Mouse (Mus musculus) limb, embryonic 13.5 days (tissue): ENCODE data around the gene Plod2. TPM values are rescaled to one million over a fixed set of nuclear protein-coding genes. Genes with fewer than 3 reads are reported as not detected.
A peak's percentile ranks its signal among the peaks of the same experiment; 100 is the strongest.

Experiments
- ATAC-seq: fragments of 200-750 bp; cut with Nextera tagmentation; 2 replicates; pipeline ENCODE4 v1.8.0; 2017; ENCODE audit warnings: low read depth, moderate number of reproducible peaks, moderate TSS enrichment; ENCODE audit not compliant: low FRiP score
- H3K27ac ChIP-seq: fragments of 300-500 bp; sonication (generic); 2 replicates; pipeline ENCODE4 v1.5.1; 2015; ENCODE audit warnings: inconsistent platforms, mild to moderate bottlenecking, moderate library complexity
- H3K27me3 ChIP-seq: fragments of 300-500 bp; sonication (generic); 2 replicates; pipeline ENCODE4 v1.6.1; 2015; ENCODE audit warnings: mild to moderate bottlenecking, inconsistent platforms
- H3K36me3 ChIP-seq: fragments of 300-500 bp; sonication (generic); 2 replicates; pipeline ENCODE4 v1.6.1; 2015; ENCODE audit warnings: inconsistent platforms, mild to moderate bottlenecking, moderate library complexity
- H3K4me1 ChIP-seq: fragments of 300-500 bp; sonication (generic); 2 replicates; pipeline ENCODE4 v1.6.1; 2015; ENCODE audit warnings: inconsistent platforms
- H3K4me2 ChIP-seq: fragments of 300-500 bp; sonication (generic); replicated peaks from 2 replicates; pipeline ENCODE4 v1.6.1; 2015; ENCODE audit warnings: inconsistent platforms, mild to moderate bottlenecking, moderate library complexity
- H3K4me3 ChIP-seq: fragments of 300-500 bp; sonication (generic); 2 replicates; pipeline ENCODE4 v1.5.1; 2015; ENCODE audit warnings: moderate library complexity, mild to moderate bottlenecking, inconsistent platforms
- H3K9ac ChIP-seq: fragments of 300-500 bp; sonication (generic); 2 replicates; pipeline ENCODE4 v1.6.1; 2015; ENCODE audit warnings: mild to moderate bottlenecking, inconsistent platforms
- H3K9me3 ChIP-seq: fragments of 300-500 bp; sonication (generic); 2 replicates; pipeline ENCODE4 v1.6.1; 2016; ENCODE audit warnings: inconsistent platforms
- WGBS: fragments of 180-500 bp; shearing (Covaris S2); methylation state at CpG from one replicate; pipeline ENCODE4 v1.1.7; 2015; 5-methylcytosine and 5-hydroxymethylcytosine counted together
- polyA plus RNA-seq: library from polyadenylated mRNA; unstranded; fragments of >200 nt; fragmentation: Nextera tagmentation; extraction: Ambion mirVana; gene quantifications from 2 replicates; pipeline ENCODE4 v1.2.1, GENCODE M21; 2015

The Plod2 gene
- polyA plus RNA-seq, 1 experiment from 2014 or later, result 62.8 TPM

DNA sequence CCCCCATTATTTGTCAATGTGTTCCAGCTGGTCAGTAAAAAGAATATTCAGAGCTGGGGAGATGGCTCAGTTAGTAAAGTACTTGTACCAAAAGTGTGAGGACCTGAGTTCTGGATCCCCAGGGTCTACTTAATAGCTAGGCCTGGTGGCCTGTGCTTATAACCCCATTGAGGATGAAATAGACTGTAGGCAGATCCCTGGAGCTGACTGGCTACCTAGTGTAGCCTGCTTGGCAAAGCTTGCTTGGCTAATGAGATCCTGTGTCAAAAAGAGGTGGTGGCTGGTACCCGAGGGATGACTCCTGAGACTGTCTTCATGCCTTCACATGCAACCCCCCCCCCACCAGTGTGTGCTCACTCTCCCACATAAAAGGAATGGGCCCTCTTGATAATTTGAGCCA lies 2.1 kb downstream of the Plod2 start:
- Histone ChIP-seq H3K4me1 (peaks cover 64% of the 10 kb centered on the region), H3K9ac (no peak overlapping the region), H3K36me3 (peaks cover 13% of the 10 kb centered on the region), H3K4me2 (peak overlapping the region; percentile 72), H3K27me3 (no peaks in the 10 kb centered on the region), H3K9me3 (no peaks in the 10 kb centered on the region), H3K4me3 (peak overlapping the region; percentile 88), H3K27ac (no peak overlapping the region)
- ATAC-seq, result no peak
- WGBS, result 75% methylated on average over 1 of the region's 1 CpGs

DNA sequence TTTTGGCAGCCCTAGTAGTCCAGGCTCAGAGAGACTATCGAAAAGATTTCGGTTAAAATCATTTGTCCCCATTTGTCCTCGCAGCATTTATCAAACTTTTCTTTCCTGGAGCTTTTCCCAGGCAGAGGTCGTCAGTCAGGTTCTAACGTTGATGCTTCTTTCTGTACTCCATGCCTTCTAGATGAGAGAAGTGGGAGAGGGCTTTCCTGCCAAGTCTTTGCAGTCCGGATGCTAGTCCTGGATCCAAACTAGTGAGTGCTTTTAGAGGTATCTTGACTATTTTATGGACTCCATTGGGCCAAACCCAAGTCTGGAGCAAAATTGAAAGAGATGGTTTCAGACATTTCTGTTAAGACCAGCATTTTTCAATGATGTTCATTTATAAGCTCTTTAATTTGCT lies 3.0 kb downstream of the Plod2 start:
- H3K9ac ChIP-seq, result no peak overlapping the region
- H3K4me2 ChIP-seq, result peak overlapping the region; percentile 72
- 69% methylated on average over 6 of the region's 6 CpGs for WGBS
- H3K27me3 ChIP-seq, result no peaks in the 10 kb centered on the region
- H3K4me1 ChIP-seq, result peaks cover 73% of the 10 kb centered on the region
- ATAC-seq, result no peak
- peak overlapping the region; percentile 88 for H3K4me3 ChIP-seq
- H3K27ac ChIP-seq, result 0 out of 2 replicates have a peak overlapping the region, but pooled peaks have one; percentile 39
- no peaks in the 10 kb centered on the region for H3K9me3 ChIP-seq
- H3K36me3 ChIP-seq, result peaks cover 18% of the 10 kb centered on the region

DNA sequence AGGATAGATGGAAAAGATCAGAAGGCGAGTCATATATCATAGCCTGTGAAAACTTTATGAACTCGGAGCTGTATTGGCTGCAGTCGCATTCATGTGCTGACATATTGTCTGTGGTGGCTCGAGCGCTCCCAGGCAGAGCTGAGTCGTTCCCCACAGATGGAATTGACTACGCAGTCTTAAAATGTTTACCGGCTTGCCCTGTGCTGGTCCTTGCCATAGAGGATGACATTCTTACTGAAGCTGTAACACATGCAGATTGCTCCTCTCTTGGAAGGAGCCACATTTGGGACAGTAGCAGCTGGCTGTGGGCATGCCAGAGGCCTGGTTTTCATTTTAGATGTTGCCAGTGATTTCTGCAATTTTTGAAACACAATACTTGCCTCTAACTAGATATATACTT lies 4.4 kb downstream of the Plod2 start:
- Histone ChIP-seq H3K9me3 (no peaks in the 10 kb centered on the region), H3K4me3 (peak overlapping the region; percentile 88), H3K27ac (peak overlapping the region; percentile 55; the same call in 1 of the 2 replicates), H3K9ac (peak overlapping the region; percentile 35; the same call in 1 of the 2 replicates), H3K27me3 (no peaks in the 10 kb centered on the region), H3K4me1 (peaks cover 64% of the 10 kb centered on the region), H3K36me3 (peaks cover 20% of the 10 kb centered on the region), H3K4me2 (peak overlapping the region; percentile 72)
- 31% methylated on average over 8 of the region's 8 CpGs for WGBS
- no peak for ATAC-seq

DNA sequence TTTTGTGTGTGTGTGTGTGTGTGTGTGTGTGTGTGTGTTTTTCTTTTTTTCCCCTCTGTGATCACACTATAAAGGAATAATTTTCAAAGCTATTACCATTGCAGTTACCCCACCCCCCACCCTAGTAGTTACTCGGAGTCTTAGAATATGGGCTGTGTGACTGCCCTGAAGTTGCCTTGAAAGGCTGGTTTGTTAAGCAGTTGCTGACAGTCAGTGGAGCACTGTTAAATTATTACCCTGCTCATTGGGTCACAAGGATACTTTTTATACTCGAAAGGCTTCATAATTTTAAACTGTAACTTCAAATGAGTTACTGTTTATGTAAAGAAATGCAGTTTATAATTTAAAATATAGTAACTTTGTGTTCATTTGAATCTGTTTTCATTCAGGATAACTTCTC lies 5.1 kb downstream of the Plod2 start:
- H3K9me3 ChIP-seq, result no peaks in the 10 kb centered on the region
- H3K27ac ChIP-seq, result no peak overlapping the region
- ATAC-seq, result no peak
- no peaks in the 10 kb centered on the region for H3K27me3 ChIP-seq
- peaks cover 20% of the 10 kb centered on the region for H3K36me3 ChIP-seq
- no peak overlapping the region for H3K4me3 ChIP-seq
- no peak overlapping the region for H3K9ac ChIP-seq
- WGBS, result 30% methylated on average over 2 of the region's 2 CpGs
- H3K4me1 ChIP-seq, result peaks cover 63% of the 10 kb centered on the region
- H3K4me2 ChIP-seq, result no peak overlapping the region

DNA sequence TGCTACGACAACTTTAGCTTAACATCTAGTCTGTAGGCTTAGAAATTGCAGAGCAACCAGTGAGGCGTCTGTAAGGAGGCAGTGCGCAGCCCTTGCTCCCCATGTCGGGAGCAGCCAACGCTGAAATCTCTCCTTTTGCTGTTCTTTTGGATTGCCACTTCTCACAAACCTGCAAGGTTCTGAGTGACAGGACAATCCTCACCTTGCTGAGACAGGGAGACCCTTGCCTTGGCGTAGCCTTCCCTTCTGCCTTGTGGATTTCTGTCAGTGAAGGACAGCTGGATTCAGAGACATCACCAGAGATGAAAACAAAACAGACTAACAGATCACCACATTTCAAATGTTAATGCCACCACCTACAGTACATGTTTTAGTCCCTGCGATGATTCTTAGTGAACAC lies 5.8 kb downstream of the Plod2 start:
- no peaks in the 10 kb centered on the region for H3K27me3 ChIP-seq
- H3K36me3 ChIP-seq, result peaks cover 20% of the 10 kb centered on the region
- no peak for ATAC-seq
- peaks cover 63% of the 10 kb centered on the region for H3K4me1 ChIP-seq
- 91% methylated on average over 7 of the region's 7 CpGs for WGBS
- no peak overlapping the region for H3K9ac ChIP-seq
- H3K27ac ChIP-seq, result no peak overlapping the region
- H3K4me2 ChIP-seq, result no peak overlapping the region
- no peaks in the 10 kb centered on the region for H3K9me3 ChIP-seq
- no peak overlapping the region for H3K4me3 ChIP-seq

DNA sequence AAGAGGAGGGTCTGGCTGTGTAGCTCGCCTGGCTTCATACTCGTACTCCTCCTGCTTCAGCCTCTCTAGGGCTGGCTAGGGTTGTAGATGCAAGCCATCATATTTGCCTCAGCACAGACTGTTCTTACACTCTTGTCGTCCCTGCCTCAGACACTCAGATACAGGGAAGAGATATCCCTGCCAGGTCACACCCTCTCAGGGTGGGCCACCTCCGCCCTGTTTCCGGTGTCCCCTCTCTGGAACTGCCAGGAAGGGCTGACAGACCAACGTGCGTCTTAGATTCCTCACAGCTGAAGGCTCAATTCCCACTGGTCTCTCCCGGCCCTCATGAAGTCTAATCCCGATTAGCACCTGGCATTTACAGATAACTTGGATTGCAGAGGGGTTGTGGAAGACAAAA lies 6.6 kb downstream of the Plod2 start:
- no peak overlapping the region for H3K4me3 ChIP-seq
- 72% methylated on average over 9 of the region's 9 CpGs for WGBS

DNA sequence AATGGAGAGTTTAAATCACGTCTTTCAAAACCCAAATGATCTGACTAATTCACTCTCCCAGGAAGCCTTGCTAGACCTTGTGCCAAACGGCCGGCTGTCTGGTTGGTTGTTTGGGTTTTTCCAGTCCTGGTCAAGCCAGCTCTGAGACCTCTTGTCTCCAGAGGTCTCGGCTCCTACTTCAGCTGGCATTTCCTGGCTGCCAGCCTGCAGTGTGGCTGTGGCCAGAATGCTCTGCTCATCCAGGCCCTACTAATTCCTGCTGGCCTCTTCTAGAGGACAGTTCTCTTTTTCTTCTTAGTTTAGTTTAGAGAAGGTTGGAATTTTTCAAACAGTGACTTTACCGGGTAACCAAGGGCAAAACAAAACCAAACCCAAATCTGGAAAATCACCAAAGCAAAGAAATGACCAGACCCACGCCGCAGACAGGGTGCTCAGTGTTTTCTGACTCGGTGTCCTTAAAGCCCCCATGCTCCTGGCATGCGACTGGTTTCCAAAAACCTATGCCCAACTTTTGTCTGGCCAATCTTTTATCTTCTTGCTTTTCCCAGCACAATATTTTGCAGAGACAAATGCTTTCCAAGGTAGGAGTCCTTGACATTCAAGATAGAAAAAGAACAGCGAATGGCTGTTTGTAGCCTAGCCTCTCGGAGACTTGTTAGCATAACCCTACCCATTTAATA lies 7.9 kb downstream of the Plod2 start:
- Histone ChIP-seq H3K4me3 (no peak overlapping the region), H3K36me3 (peaks cover 20% of the 10 kb centered on the region), H3K27ac (0 out of 2 replicates have a peak overlapping the region, but pooled peaks have one; percentile 39), H3K9me3 (no peaks in the 10 kb centered on the region), H3K9ac (no peak overlapping the region), H3K4me1 (peaks cover 47% of the 10 kb centered on the region), H3K27me3 (no peaks in the 10 kb centered on the region), H3K4me2 (no peak overlapping the region)
- ATAC-seq, result no peak
- WGBS, result 79% methylated on average over 11 of the region's 11 CpGs

More for the DNA sequence above, 6.6 kb downstream of the Plod2 start:
- ATAC-seq, result no peak
- H3K9me3 ChIP-seq, result no peaks in the 10 kb centered on the region
- H3K27ac ChIP-seq, result no peak overlapping the region
- peaks cover 60% of the 10 kb centered on the region for H3K4me1 ChIP-seq
- H3K36me3 ChIP-seq, result peaks cover 20% of the 10 kb centered on the region
- no peak overlapping the region for H3K4me2 ChIP-seq
- no peak overlapping the region for H3K9ac ChIP-seq
- no peaks in the 10 kb centered on the region for H3K27me3 ChIP-seq

DNA sequence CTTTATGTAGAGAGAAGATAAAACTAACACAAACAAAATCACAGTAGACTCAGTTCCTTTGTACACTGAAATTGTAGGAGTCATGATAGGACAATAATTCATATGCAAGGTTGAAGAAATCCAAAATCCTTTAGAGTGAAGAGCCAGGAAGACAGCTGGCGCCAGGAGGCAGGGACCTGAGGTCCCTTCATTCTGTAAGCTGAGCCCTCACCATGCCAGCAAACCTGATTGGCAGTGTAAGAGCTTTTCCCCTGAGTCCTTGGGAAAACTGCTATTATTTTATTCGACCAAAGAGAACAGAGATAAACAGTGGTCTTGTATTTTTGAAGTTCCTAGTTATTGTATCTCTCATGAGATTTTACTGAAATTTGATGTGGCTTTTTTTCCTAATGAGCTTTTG lies 9.0 kb downstream of the Plod2 start:
- Histone ChIP-seq H3K27ac (no peak overlapping the region; the same call in 1 of the 2 replicates), H3K27me3 (no peaks in the 10 kb centered on the region), H3K9ac (no peak overlapping the region), H3K4me1 (peaks cover 36% of the 10 kb centered on the region), H3K4me2 (no peak overlapping the region), H3K36me3 (peaks cover 19% of the 10 kb centered on the region), H3K4me3 (no peak overlapping the region), H3K9me3 (no peaks in the 10 kb centered on the region)
- WGBS, result 71% methylated on average over 2 of the region's 2 CpGs
- ATAC-seq, result no peak

DNA sequence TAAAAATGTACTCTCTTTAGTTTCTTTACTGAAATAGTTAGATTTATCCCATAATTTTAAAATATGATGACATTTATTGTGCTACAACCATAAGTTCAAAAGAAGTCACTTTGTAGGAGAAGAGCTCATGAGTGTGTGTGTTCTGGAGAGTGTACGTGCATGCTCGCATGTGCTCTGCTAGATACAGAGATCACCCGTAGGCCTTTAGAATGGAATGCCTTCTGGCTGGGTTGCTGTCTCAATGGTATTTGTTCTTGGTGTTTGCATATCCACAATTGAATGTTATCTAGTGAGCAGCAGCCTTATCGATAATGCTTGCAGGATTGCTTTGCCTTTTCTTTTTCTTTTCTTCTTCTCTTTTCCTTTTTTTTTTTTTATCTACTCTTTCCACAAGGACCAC lies 9.6 kb downstream of the Plod2 start:
- H3K4me3 ChIP-seq, result no peak overlapping the region
- no peak overlapping the region for H3K9ac ChIP-seq
- no peaks in the 10 kb centered on the region for H3K9me3 ChIP-seq
- no peaks in the 10 kb centered on the region for H3K27me3 ChIP-seq
- peaks cover 30% of the 10 kb centered on the region for H3K4me1 ChIP-seq
- ATAC-seq, result no peak
- WGBS, result 85% methylated on average over 4 of the region's 4 CpGs
- H3K27ac ChIP-seq, result no peak overlapping the region
- no peak overlapping the region for H3K4me2 ChIP-seq
- peaks cover 17% of the 10 kb centered on the region for H3K36me3 ChIP-seq

DNA sequence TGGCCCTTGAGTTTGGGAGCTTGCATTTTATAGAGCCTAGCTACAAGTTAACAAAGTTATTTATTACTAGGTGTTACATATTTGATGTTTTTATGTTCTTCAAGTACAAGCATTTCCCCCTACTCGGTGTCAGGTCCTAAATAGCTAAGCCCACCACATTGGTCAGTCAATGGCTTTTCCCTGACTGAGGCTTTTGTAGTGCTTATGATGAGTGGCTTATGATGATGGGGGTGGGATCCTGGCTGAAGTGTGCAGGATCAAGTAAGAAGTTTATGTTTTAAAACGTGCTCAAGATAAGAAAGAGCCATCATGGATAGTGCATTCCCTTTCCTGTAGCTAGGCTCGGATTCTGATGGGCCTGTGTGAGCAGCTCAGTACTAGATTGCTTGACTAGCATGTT lies 10.7 kb downstream of the Plod2 start:
- Histone ChIP-seq H3K27ac (no peak overlapping the region), H3K4me3 (no peak overlapping the region), H3K4me2 (no peak overlapping the region), H3K27me3 (no peaks in the 10 kb centered on the region), H3K9me3 (no peaks in the 10 kb centered on the region), H3K9ac (no peak overlapping the region), H3K4me1 (peaks cover 26% of the 10 kb centered on the region), H3K36me3 (peaks cover 17% of the 10 kb centered on the region)
- WGBS, result 70% methylated on average over 3 of the region's 3 CpGs
- ATAC-seq, result no peak

DNA sequence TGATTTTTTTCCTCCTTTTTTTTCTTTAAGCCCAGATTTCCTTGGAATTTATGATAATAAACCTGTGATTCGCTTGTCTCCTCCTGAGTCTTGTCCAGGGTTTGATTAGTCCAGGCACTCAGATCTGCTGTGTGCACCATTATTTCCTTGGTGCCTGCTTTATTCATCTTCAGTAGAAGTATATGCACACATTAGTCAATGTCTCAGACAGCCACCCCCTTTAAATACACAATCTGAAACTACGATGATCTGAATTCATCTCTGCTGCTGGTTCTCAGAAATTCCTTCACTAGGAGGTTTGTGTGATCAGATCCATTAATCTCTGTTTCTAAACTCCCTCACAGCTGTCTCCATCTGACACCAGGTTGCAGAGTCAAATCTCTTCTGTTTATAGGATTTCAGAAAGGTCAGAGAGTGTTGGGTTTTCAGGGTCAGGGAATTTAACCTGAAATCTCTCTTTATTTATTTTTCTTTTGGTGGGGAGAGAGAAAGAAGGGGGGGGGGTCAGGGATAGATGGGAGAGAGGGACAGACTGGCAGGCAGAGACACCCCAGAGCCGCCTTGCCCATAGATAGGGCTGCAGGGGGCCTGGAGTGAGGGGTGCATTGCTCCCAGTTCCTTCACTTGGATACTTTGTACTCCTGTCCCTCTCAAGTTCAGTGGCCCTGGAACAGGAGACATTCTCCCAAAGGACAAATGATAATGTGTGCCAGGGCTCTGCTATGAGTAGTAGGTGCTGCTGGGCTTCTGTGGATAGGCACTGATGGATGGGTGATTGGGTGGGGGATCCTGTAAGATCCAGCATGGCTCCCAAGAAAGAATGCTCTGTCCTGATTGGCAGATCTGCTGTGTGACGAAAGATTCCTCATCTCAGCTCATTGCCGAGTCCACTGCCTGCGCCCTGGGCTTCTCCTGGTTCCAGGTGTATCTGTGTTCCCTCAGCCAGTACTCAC lies 13.3 kb downstream of the Plod2 start:
- H3K4me2 ChIP-seq, result no peak overlapping the region
- WGBS, result 77% methylated on average over 6 of the region's 6 CpGs
- H3K4me3 ChIP-seq, result no peak overlapping the region
- no peak overlapping the region for H3K9ac ChIP-seq
- H3K27me3 ChIP-seq, result no peaks in the 10 kb centered on the region
- no peak for ATAC-seq
- H3K9me3 ChIP-seq, result no peaks in the 10 kb centered on the region
- peaks cover 16% of the 10 kb centered on the region for H3K4me1 ChIP-seq
- H3K36me3 ChIP-seq, result no peaks in the 10 kb centered on the region; the same call in 1 of the 2 replicates
- H3K27ac ChIP-seq, result no peak overlapping the region

DNA sequence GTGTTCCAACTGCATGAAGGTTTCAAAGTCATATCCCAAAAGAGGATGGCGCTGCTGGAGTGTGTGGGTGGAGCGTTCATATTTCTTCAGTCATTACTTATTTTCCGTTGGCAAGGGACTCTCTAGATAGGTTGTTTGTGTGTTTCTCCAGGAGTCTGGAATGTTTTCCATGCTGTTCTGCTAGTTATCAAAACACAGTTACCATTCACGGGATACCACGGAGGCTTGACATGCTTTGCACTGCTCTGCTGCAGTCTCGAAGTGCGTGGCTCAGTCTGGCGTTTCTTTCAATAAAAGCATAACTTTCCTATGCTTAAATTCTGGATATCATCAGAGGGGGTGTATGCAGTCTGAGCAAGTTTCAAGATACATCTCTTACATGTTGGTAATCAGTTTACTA lies 17.7 kb downstream of the Plod2 start:
- no peaks in the 10 kb centered on the region for H3K27me3 ChIP-seq
- H3K9me3 ChIP-seq, result peaks cover 5% of the 10 kb centered on the region; the same call in 1 of the 2 replicates
- H3K4me3 ChIP-seq, result no peak overlapping the region
- 64% methylated on average over 8 of the region's 8 CpGs for WGBS
- no peak overlapping the region for H3K4me2 ChIP-seq
- no peak for ATAC-seq
- no peak overlapping the region; the same call in 1 of the 2 replicates for H3K27ac ChIP-seq
- peaks cover 32% of the 10 kb centered on the region for H3K4me1 ChIP-seq
- peaks cover 8% of the 10 kb centered on the region for H3K36me3 ChIP-seq
- no peak overlapping the region for H3K9ac ChIP-seq
